Mouse (Mus musculus) embryo, embryonic 10 days (tissue): Measurements from ENCODE around the gene Slc27a3.
A peak's percentile ranks its signal among the peaks of the same experiment; 100 is the strongest.

Experiments
- DNase-seq: peaks from one replicate; pipeline ENCODE4 v3.0.0-alpha.2; 2015; ENCODE audit warnings: low spot score

Gene Slc27a3

GRCm38 (mm10) chr3:90391004-90391403 is 1.3 kb upstream of the Slc27a3 start:
- no peak for DNase-seq

GRCm38 (mm10) chr3:90388726-90389510 is 820 bp downstream of the Slc27a3 start:
- peak; percentile 78 for DNase-seq

GRCm38 (mm10) chr3:90388192-90388591 is 1.5 kb downstream of the Slc27a3 start:
- DNase-seq: no peak

GRCm38 (mm10) chr3:90387483-90387882 is 2.3 kb downstream of the Slc27a3 start:
- no peak for DNase-seq

GRCm38 (mm10) chr3:90386817-90387216 is 2.9 kb downstream of the Slc27a3 start:
- DNase-seq: no peak

GRCm38 (mm10) chr3:90384851-90385375 is 4.8 kb downstream of the Slc27a3 start:
- peak; percentile 36 for DNase-seq

GRCm38 (mm10) chr3:90383690-90384089 is 6.0 kb downstream of the Slc27a3 start:
- no peak for DNase-seq

GRCm38 (mm10) chr3:90381727-90382126 is 8.0 kb downstream of the Slc27a3 start:
- DNase-seq: no peak

GRCm38 (mm10) chr3:90378496-90378895 is 11.2 kb downstream of the Slc27a3 start:
- DNase-seq: no peak

- peak; percentile 88 for DNase-seq
These were observed 13.5 kb downstream of the Slc27a3 start for GRCm38 (mm10) chr3:90376247-90376585.

GRCm38 (mm10) chr3:90375562-90376246 is 14.0 kb downstream of the Slc27a3 start:
- no peak for DNase-seq

GRCm38 (mm10) chr3:90374368-90374767 is 15.4 kb downstream of the Slc27a3 start:
- DNase-seq: no peak

GRCm38 (mm10) chr3:90373432-90374028 is 16.2 kb downstream of the Slc27a3 start:
- peak; percentile 79 for DNase-seq

- DNase-seq: no peak
These were observed 16.9 kb downstream of the Slc27a3 start for GRCm38 (mm10) chr3:90372817-90373216.

- no peak for DNase-seq
These were observed 17.9 kb downstream of the Slc27a3 start for GRCm38 (mm10) chr3:90371857-90372256.

- no peak for DNase-seq
These were observed 20.7 kb downstream of the Slc27a3 start for GRCm38 (mm10) chr3:90369041-90369440.

- DNase-seq: no peak
These were observed 22.6 kb downstream of the Slc27a3 start for GRCm38 (mm10) chr3:90367001-90367632.

- DNase-seq: no peak
These were observed 27.4 kb downstream of the Slc27a3 start for GRCm38 (mm10) chr3:90362346-90362745.

- DNase-seq: no peak
These were observed 28.3 kb downstream of the Slc27a3 start for GRCm38 (mm10) chr3:90361476-90361875.

GRCm38 (mm10) chr3:90359230-90359629 is 30.5 kb downstream of the Slc27a3 start:
- no peak for DNase-seq

- no peak for DNase-seq
These were observed 31.8 kb downstream of the Slc27a3 start for GRCm38 (mm10) chr3:90357959-90358358.

- no peak for DNase-seq
These were observed 41.9 kb downstream of the Slc27a3 start for GRCm38 (mm10) chr3:90347847-90348246.
